Mouse (Mus musculus) embryo, embryonic 9.5 days (tissue): Measurements from ENCODE around the gene Bdkrb2.

Experiments
- DNase-seq: peaks from one replicate; pipeline ENCODE4 v3.0.0-alpha.2; 2017; ENCODE audit errors: extremely low spot score

Bdkrb2 gene

DNA sequence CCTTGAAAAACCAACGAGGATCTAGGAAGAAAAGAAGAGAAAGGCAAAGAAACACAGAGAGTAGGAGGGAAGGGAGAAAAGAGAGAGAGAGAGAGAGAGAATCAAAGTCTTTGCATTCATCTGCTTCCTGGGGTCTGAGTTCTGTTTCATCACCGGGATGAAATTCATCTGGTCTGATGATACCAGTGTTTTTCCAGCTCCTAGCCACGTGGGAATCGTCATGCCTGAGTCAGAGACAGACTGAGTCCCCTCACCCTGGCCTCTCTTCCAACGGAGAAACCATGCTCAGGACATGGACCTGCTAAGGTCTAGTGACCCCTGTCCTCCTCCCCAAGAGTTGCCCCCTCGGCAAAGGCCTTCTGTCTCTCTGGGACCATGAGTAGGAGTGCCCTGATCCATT is 16.5 kb upstream of the Bdkrb2 start:
- no peak for DNase-seq

DNA sequence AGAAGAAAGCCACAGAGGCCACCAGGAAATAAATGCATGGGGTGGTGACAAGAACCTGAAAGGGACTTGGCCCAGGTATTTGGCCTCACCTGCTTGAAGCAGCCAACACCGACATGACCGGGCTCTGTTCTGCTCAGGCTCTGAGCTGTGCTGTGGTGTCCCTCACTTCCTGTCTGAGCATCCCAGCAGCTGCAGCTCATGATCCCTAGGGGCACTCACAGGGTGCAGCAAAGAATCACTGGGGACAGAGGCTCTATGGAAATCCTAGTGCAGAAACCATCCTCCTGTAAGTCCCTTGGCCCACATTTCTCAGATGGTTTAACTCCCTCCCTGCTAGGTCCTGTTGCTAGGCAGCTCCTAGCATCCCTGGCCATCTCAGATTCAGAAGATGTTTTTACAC is 15.9 kb upstream of the Bdkrb2 start:
- DNase-seq = no peak

DNA sequence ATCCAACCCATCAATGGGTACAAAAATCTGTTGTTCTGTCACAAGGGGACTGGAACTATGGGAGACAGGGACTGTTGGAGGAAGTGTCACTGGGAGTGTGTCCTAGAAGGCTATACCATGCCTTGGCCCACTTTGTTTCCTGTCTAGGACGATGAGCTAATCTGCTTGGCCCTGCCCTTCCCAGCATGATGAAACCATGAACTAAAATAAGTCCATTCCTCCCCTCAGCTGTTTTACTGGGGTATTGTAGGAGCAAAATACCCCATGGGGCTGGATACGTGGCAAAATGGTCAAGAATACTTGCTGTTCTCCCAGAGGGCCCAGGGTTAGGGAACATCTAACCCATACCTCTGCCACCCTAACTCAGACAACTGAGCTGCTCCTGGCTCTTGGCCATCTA is 15.0 kb upstream of the Bdkrb2 start:
- no peak for DNase-seq

DNA sequence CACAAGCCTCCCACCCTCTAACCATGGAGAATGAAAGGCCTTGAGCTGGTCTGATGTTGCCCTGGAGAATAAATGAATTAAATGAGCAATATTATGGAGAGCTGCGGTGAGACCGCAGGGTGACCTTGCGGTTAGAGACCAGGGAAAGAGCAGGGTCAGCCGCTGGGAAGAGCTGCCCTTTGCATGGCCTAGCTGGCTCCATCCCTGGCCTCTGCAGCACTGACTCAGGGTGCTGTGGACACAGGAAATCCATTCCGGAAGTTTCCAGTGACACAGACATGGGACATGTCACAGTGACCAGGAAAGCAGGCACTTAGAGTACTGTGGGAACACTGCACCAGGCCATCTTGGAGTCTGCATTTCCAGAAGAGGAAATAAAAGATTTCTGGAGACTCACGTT is 14.1 kb upstream of the Bdkrb2 start:
- no peak for DNase-seq

DNA sequence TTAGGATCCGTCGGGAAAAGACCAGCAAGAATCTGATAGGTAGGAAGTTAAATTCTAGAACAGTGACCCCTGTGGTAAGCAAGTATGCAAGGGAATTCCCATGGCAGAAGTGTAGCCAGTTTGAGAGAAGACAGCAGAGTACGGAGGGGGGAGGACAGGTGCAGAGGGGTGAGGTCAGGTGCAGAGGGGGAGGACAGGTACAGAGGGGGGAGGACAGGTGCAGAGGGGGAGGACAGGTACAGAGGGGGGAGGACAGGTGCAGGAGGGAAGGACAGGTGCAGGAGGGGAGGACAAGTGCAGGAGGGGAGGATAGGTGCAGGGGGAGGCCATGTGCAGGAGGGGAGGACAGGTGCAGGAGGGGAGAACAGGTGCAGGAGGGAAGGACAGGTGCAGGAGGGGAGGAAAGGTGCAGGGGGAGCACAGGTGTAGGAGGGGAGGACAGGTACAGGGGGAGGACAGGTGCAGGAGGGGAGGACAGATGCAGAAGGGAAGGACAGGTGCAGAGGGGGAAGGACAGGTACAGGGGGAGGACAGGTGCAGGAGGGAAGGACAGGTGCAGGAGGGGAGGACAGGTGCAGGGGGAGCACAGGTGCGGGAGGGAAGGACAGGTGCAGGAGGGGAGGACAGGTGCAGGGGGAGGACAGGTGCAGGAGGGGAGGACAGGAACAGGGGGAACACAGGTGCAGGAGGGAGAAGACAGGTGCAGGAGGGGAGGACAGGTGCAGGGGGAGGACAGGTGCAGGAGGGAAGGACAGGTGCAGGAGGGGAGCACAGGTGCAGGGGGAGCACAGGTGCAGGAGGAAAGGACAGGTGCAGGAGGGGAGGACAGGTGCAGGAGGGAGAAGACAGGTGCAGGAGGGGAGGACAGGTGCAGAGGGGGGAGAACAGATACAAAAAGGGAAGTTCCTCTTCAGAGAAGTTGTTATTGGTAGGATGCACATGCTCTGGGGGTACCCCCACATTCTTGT is 12.9 kb upstream of the Bdkrb2 start:
- DNase-seq = no peak

DNA sequence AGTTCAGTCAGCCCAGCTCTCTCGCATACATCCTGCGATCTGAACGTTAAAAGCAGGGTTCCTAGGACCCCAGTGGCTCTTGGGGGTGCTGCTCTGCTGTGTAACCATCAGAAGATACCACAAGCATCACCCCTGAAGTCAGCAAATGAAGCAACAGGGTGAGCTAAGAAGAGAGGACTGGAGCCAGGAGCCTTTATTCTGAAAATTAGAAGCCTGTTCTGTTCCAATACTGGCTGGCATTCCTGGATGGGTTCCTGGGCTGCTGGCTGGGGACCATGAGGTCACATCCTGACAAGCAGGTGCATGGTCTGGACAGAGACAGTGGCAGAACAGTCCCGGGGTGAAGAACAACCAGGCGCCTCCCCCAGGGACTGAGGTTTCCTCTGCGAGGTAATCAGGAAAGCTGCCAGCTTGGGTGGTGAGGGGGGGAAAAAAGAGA is 11.5 kb upstream of the Bdkrb2 start:
- DNase-seq = no peak

DNA sequence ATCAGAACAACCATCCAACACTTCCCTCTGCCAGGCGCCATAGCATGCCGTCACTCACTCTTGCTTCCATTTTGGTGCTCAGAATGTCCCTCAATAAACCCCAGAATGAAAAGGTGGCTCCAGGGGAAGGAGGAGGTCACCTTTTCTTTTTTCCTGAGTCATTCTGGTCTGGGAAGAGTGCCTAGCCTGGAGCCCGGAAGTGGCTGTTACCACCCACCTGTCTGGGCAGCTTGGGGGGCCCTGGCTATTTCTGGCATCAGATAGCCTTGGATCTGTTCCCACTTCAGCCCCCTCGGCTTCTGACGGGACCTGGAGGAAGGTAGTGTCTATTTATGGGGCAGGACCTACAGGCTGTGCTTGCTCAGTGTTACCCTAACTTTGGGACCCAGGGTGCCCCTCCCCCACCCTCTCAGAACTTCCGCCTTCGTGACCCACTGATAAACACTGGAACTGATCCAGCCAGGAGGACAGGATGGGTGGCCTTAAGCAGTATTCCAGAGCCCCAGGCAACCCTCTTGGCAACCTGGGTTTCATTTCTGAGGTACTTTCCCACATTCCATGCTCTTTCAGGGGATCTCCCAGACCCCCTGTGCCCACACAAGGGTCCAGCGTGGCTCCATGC is 8.8 kb upstream of the Bdkrb2 start:
- no peak for DNase-seq

DNA sequence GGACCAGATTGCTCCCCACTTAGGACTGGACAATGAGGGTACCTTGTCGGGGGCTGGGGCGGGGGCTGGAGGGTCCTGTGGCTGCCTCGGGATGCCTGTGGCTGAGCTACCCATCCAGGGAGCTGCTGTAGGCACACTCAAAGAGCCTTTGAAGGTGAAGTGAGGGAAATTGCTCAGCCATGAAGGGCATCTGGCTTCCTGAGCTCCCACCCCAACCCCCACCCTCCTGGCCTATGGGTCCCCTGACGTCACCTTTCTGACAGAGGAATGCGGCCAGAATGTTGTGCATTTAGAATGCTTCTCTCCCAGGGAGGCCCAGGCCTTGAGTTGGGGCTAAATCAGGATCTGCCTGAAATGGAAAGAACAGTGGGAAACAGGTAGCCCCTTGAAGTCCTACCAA is 7.9 kb upstream of the Bdkrb2 start:
- DNase-seq = no peak

DNA sequence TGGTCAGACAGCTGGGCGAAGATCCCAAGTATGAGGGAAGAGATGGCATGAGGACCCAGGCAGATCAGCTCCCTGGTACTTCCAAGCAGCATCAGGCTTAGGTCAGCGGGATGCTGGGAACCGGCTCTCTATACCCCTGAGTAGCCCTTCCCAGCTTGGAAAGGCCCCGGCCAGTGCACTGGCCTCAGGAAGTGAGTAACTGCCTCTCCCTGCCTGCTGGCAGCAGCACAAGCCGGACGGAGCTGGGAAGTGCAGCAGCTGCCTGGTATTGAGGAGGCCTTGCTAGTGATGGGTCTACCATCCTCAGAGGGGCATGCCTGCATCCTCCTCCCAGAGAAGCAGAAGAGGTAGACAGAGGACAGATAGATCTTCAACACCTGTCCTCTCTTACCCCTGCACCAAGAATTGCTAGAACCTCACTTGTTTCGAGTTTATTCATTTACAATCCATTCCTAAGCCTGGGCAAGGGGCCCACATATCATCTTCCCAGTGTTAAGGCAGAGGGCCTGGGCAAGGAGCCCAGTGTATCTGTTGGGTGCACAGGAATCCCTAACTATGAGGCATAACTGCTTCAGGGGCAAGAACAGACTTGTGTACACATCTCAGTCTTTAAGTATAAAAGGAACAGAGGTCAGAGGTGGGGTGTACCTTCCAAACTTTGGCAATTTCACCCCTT is 5.6 kb upstream of the Bdkrb2 start:
- DNase-seq = no peak

DNA sequence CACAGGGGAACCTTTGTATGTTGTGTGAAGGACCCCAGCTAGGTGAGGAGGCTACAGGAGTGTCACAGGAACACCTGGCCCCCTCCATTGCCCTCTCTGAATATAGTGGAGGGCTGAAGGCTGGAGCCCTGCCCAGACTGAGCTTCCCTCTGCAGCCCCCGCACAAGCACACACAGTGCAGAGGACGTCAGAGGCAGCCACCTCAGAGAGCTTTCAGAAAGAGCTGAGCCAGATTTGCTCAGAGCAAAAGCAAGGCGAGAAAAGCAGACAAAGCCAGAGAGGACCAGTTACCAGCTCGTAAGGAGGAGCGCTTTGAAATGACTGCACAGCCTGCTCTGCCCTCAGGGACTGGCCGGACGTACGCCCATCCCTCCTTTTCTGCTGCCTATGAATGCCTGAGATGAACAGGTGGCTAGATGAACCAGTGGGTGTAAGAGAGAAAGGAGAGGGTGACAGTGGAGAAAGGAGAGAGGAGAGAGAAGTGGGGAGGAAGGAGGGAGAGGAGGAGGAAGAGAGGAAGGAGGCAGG is 2.0 kb upstream of the Bdkrb2 start:
- no peak for DNase-seq

DNA sequence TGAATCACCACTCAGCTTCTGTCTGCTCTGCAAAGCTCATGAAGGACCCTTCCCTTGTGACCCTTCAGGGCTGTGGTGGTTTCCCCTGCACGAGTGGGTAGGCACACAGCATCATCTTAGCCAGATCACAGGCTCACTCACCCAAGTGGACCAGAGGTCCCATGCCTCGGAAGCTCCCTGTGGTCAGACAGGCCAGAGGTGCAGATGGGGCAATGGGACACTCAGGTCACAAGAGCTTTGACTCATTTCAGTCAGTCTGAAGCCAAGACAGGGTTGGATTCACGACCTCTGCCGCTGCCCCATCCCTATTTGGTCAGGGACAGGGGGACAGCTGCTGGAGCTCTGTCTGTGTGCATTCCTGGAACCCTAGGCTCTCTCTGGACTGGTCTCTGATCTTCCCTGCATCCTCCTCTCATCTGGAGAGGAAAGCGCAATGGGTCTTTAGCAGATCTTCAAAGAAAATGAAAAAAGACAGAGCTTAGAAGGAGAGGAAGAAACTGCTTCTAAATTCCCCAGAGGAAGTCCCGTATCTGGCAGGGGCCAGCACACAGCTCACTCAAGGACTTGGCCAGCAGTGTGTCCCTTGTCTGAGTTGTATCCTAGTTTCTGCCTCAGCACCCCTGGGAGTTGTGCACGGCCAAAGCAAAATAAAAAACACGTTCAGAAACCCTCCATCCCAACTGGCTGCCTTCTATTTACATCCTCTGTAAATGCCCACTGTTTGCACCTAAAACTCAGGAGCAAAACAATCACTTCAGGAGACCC is 788 bp upstream of the Bdkrb2 start:
- no peak for DNase-seq

DNA sequence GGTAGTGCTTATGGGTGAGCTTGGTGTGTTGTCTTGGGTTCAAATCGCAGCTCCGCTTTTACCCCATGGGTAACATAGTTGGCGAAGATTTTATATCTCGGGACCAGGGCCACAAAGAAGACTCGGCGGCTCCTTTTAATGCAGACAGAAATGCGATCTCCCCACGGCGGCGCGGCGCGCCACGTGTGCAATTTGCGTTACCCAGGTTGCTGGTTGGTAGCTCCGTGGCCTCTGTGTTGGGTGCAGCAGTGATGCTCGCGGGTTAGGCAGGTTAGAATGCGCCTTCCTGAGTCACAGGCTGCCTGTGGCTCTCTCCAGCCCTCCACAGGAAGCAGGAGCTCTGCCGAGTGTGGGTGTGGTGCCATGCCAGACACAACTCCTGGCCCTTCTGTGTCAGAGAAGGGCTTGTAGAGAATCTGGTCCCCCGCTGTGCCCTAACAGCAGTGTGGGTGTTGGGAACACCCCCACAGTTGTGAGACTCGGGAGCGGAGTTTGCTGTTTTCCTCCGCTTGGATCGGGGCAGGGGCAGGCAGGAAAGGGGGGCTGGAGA is 775 bp downstream of the Bdkrb2 start:
- DNase-seq = no peak

DNA sequence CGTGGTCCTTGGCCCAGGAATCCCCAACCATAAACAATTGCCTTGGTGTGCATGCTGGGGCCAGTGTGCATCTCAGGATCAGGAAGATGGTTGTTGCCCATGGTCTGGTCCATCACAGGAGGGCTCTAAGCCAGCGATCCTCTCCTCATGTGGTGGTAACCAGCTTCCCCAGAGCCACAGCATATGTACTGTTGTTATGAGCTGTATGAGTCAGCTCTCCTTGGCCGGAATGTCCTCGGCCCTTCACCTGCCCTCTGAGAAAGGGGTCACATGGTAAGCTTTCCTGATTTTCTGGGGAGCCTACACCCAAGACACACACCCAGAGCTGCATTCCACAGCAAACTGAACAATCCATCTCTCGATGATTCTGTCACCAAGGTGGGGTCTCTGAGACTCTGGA is 2.2 kb downstream of the Bdkrb2 start:
- DNase-seq = no peak

DNA sequence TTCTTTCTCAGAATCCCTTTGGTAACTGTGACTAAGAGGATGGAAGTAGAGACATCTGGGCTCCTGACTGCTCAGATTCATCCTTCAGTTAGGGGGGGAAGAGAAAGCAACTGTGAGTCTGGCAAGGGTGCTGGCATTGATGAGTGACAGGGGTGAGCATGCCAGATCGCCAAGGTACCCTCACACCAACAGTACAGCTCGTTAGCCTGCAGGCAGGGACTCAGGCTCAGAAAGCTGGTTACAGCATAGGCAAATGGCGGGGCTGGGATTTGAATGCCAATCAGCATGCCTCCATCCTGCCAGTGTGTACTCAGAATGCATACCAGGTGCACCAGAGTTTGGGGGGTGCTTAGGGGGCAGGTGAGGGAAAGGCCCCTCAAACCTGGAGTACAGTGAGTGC is 8.8 kb downstream of the Bdkrb2 start:
- no peak for DNase-seq

DNA sequence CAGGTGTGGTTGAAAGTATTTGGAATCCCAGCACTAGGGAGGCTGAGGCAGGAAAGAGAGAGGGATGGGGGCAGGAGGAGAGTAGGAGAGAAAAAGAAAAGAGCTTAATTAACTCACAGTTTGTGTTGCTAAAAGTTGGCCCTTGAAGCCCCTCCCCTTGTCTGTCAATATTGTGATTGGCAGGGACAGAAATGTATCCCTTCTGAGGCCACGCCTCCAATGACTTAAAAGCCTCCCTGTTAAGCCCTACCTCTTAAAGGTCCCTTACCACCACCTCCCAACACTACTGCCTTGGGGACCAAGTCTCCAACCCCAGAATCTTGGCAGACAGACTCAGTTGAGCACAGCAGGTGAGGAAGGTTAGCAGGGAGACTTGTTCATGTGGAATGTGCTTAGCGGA is 9.6 kb downstream of the Bdkrb2 start:
- no peak for DNase-seq

DNA sequence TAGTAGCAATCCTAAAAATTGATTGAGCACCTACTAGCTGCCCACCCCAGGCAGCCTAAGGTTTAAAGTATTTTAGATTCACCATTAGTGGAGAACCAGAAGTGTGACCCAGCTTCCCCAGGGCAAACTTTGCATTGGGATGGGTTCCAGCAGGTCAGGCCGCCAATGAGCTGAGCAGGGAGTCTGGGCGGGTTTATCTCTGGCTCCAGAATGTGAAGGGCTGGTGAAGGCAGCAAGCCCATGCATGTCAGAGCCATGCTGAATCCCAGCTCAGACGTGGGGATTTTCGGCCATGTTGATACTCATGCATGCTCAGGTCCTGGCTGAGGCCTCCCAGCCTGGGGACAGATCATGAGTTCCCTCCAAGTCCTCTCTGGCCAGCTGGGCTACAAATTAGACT is 11.3 kb downstream of the Bdkrb2 start:
- DNase-seq = no peak

DNA sequence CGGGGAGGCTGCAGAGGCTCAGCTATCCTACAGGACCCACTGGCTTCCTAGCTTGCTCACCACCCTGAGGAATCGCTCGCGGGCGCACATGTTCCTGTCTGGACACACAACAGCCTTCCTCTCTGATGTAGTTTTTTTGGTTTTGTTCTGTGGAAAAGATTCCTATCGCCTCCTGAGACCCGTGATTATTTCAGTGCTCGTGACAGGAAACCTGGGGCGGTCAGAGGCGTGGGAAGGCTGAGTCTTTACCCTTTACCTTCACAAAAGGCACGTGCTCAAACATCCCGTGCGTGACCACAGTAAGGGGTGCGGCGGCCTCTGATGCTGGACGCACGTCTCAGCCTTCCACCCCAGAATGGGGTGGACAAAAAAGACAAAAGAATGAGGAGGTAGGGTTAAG is 17.5 kb downstream of the Bdkrb2 start:
- no peak for DNase-seq

DNA sequence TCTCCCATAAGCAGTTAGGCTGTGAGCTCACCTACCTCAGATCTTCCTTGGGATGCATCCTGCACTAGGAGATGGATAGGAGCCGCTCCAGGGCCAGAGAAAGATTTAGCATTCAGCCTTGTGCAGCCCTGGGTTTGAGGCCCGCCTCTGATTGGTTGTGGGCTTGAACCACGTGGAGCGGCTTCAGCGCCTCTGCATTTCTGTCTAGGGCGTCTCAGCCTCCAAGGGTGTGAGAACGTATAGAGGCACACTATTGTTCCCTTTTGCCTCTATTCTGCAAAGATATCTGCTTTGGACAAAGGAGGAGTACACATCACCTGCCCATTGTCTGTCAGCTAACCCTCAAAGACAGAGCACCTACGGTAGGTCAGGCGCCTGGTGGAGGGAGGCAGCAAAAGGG is 19.5 kb downstream of the Bdkrb2 start:
- DNase-seq = no peak

DNA sequence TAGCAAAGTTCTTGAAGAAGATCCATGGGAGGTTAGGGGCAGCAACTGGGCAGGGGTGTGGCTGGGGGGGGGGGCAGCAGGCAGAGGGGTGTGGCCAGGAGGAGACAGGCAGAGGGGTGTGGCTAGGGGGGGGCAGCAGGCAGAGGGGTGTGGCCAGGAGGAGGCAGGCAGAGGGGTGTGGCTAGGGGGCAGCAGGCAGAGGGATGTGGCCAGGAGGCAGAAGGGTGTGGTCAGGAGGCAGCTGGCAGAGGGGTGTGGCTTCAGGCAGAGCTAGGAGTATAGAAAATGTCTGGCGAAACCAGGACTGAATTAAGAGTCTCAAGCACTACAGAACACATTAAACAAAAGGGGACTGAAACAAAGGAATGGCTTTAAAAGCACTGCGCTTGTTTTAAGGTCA is 20.5 kb downstream of the Bdkrb2 start:
- DNase-seq = peak; percentile 62

DNA sequence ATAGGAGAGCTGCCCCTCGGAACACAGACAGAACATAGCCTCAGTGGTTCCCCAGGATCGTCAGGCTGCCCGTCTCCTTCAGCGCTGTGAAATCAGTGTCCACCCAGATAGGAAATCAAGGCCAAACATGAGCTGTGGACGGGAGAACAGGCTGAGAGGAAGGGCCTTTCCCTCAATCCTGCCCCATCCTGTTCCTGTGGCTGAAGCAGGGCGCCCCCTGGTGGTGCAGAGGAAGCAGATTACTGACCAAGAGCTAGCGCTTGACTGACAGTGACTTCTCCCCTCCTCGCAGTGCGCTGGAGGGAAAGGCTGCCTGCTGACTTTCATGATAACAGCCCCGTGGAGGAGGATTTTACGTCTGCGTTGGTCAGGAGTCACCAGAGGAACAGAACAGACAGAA is 21.8 kb downstream of the Bdkrb2 start:
- DNase-seq = peak; percentile 75

DNA sequence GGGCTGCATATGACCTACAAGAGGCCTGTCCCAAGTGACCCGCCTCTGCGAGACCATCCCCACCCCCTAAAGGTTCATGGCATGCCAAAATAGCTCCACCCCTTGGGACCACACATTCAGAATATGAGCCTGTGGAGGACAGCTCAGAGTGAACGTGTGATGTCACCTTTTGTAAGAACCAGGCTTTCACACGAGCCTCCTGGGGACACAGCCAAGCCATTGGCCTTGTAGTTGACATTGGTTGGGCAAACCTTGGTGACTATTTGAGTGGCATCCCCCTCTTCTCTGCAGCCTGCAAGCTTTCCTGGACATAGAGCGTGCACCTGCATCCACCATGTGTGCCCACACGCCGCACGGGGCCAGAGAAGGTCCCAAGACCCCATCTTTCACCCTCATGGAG is 24.5 kb downstream of the Bdkrb2 start:
- DNase-seq = no peak
